Mouse (Mus musculus): ENCODE measurements around the gene Ybx1.
A peak's percentile ranks its signal among the peaks of the same experiment; 100 is the strongest.
"Not testable (repeated sequence)": the region's sequence is repeated elsewhere in the genome, so short reads cannot be mapped to it uniquely, and the experiment has no call there.

The Ybx1 gene

DNA sequence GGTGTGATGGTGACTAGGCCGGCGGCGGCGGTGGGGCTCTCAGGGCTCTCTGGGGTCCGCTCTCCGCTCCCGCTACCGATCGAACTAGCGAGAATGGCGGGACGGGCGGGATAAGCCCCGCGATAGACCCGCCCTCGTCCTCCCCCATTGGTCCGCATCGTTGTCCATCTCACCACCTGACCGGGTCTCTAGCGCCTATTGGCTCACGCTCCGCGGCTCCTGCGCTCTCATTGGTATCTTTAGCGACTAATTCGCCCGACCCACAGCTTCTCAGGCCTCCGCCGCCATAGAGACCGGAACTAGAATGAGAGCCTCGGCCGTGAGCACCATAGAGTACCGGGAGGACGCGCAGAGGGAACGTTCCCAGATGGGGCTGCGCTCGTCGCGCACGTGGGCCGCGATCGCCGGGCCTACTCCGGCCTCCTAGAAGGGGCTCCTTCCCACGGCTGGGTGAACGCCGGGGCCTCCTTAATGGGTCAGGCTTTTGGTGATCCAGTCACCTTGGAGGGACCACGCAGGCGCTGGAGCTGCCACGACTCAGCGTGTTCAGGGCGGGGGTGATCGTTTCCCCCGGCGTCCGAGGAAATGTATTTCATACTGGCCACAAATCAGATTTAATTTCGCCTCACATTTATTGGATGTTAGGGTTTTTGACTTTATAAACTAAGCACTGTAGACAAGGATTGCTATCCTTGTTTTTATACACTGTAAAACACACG, at the start of gene Ybx1:
TSS of gene Ybx1 (minus strand) at position 190 of the 719 bp plus-strand sequence.
- peak; percentile 98 for DNase-seq (ENCODE audit: low read depth, low spot score)

DNA sequence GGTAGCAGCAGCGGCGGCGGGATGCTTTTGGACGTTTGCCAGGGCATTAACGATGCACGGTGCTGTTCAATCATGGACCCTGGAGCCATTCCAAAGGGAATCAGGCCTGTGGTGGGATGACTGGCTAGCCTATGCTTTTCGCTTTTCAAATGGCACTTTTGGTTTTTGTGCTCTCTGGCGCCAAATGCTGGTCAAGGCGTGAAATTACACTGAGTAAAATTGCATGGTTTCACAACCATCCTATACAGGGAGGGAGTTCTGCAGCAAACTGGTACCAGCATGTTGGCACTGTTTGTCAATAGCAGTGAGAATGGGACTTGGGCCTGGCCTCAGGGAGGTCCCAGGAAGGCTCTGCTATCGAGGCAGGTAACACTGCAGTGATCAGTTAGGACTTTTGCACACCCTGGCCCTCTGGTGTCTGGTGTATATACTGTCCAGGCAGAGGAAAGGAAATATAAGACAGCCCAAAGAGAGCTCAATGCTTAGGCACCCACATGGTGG, 44.5 kb upstream of the Ybx1 start:
- DNase-seq (ENCODE audit: low read depth, low spot score): peak; percentile 48

DNA sequence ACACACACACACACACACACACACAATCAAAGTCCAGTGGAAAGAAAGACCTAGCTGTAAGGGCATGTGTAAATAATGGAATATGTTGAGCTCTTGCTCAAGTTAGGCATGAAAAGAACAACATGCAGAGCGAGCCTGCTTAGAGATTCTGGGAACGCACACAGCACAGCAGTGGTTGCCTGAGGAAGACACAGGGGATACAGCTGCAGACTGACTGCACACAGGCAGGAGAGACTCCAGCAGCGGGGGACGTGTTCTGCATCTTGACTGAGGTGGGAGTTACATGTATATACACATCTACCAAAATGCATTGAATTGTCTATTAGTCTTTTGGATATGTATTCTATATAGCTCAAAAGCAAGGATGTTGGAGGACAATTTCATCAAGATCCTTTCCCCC, 44.0 kb upstream of the Ybx1 start:
- no peak for DNase-seq (ENCODE audit: low read depth, low spot score)

DNA sequence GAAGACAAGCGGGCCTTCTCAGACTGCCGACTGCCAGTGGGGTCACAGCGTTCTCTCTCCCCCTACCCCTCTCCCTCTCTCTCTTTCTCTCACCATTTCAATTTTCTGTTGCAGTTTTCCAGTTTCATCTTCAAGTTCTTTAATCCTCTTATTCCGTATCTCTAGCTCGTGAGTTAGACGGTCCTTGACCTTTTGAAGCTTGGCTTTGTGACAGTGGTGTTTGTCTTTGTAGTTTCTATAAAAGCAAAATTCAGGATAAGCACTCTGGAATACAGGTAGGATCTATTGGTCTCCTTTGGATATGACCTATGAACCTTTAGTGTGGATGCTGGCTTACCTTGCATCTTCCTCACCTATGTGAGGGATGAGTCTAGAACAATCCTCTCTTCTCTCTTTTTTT, 39.1 kb upstream of the Ybx1 start:
- no peak for DNase-seq (ENCODE audit: low read depth, low spot score)

DNA sequence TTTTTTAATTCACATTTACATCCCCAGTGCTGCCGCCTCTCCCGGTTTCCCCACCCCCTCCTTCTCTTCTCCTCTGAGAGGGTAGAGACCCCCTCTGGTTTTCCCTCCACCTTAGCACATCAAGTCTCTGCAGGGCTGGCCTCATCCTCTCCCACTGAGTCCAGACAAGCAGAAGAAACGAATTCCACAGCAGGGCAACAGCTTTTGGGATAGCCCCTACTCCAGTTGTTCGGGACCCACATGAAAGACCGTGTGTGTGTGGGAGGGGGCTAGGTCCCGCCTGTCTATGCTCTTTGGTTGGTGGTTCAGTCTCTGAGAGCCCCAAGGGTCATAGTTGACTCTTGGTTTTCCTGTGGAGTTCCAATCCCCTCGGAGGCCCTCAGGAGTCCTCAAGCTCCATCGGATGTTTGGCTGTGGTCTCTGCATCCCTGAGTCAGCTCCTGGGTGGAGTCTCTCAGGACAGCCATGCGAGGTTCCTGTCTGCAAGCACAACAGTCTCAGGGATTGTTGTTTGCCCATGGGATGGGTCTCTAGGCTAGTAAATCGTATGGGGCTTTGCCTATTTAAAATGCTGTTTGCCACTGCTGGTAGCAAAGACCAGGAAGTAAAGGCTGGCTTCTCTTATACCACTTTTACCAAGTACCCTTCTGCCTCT, 26.6 kb upstream of the Ybx1 start:
- peak; percentile 68 for DNase-seq (ENCODE audit: low read depth, low spot score)

DNA sequence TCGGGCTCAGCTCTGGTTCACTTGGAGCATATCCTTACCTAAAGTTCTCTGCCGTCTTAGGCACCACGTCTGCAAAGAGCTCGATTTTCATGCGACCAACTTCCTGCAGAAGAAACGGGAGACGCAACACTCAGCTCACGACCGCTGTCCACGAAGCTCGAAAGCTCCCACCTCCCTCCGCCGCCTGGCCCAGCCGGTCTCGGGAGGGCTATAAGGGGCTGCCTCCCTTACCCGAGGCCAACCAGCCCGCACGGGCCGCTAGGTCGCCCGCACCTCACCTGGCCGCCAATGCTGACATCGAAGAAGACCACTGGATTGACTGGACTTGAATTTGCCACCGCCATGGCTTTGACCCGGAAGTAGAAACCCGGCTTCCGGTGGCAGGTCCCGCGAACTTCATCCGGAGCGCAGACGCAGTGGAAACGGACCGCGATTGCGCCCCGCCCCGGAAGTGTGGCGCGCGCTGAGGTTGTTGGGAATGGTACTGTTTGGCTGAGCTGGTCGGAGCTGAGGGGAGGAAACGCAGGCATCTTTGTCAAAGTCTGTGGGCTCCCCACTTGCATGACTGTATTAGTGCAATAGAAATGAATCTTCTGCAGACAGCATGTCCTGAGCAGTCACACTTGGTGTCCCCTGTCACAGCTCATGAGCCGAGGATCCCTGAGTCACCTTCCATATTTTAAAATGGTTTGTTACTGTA, 25.9 kb upstream of the Ybx1 start, which contains the start of gene Ppih:
TSS of gene Ppih (minus strand) at position 416 of the 700 bp plus-strand sequence.
- peak; percentile 94 for DNase-seq (ENCODE audit: low read depth, low spot score)

DNA sequence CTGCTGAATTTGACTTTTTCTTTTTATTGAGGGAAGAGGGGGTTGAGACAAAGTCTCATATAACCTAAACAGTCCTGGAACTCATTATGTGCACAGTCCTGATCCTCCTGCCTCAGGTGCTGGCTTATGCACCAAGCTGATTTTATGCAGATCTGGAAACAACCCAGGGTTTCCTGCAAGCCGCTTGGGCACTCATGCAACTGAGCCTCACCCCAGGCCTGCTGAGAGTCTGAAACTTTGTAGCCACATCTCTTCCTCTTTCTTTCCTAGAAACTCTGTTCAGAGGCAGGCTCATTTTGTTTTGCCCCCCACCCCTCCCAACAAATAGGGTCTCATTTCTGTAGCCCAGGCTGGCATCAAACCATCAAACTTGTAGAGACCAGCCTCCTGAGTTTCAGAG, 19.4 kb upstream of the Ybx1 start:
- no peak for DNase-seq (ENCODE audit: low read depth, low spot score)

DNA sequence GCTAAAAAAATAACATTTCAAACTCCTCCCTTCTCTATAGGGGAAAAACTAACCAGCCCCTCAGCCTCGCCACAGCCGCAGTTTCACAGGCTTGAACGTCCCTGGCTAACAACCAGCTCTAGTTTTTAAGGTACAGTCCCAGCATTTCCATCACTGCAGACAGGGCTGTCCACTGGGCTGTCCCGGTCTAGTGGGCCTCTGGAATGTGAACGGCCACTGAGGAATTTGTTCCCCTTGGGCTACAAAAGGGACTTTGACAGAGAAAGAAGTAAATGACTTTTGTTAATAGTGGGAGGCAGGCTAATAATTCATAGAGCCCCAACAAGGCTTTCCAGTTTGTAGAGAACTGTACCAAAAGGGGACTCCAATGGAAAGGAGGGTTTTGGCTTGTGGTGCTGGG, 11.0 kb upstream of the Ybx1 start:
- no peak for DNase-seq (ENCODE audit: low read depth, low spot score)

DNA sequence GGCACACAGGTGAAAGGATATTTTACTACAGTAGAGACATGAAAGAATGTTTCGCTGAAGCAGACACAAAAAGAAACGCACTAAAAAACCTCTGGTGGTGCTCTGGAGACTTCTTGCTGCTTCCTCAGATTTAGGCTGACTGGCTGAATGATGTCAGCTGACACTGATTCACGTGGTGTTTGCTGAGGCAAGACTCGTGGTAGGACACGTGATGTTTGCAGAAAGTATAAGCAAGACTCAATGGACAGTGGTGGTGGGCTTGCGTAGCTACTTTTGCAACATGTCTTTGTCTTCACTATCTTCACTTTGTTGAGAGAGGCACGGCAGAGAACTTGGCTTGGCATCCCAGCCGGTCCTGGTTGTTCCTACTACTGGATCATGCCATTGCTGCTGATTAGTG, 8.9 kb upstream of the Ybx1 start:
- no peak for DNase-seq (ENCODE audit: low read depth, low spot score)

DNA sequence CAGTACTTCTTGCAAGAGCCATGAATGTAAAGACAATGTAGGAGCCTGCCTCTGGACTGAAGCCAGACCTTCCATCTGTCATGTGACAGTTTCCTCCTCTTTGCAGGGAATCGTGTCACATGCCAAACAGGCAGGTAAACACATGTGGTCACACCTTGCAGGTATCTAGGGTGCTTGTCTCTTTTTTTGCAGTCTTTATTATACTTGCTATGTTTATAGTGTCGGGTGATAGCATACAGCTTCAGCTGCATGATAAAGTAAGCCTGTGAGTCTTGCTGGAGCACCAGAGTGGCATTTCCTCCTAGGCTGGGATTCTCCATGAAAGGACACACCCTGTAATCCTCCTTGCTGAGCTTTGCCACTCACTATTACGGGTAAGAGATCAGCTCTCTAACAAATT, 7.4 kb upstream of the Ybx1 start:
- no peak for DNase-seq (ENCODE audit: low read depth, low spot score)

DNA sequence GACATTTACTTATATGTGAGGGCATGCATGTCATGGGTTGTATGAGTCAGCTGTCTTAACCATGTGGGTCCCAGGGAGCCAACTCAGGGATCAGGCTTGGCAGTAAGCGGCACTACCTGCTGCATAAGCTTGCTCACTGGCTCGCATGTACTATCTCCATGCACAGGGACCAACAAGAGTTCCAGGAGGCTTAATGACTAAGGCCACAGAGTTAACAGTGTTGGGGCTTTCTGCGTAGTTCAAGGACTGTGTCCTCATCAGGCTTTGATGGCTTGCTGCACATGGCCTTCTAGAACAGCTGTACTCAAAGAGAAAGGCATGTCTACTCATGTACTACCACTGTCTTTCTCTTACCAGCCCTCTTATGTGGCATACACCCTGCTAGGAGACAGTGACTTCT, 6.4 kb upstream of the Ybx1 start:
- DNase-seq (ENCODE audit: low read depth, low spot score): no peak

DNA sequence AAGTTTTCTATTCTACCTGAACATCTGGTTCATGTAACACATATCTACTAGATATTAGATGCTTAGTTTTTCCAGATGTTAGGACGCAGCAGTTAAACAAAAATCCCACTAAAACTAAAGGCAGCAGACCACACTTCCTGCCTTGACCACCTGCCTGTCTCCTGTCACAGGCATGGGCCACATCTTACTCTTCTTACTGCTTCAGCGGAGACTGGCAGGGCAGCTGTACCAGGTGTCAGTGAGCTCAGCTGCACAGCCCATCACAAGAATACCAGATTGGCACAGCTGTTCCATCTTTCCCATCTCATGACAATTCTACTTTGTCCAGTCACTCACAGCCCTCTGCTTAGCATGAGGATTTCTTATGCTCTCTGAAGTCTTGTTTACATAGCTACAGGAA, 3.0 kb upstream of the Ybx1 start:
- DNase-seq (ENCODE audit: low read depth, low spot score): no peak

DNA sequence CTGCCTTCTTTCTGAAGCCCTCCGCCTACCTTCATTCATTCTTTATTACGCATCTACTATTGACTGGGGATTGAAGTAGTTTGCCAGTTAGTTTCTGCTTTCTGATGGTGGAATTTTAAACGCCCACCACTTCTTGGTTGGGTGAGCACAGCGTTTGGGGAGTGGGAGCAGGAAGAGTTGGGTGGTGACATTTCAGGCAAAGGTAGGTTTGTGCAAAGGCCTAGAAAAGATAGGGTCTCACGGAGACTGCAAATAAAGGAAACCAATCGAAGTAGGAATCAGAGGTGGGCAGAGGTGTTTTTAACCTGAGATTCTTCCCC, 690 bp upstream of the Ybx1 start:
- DNase-seq (ENCODE audit: low read depth, low spot score): no peak

DNA sequence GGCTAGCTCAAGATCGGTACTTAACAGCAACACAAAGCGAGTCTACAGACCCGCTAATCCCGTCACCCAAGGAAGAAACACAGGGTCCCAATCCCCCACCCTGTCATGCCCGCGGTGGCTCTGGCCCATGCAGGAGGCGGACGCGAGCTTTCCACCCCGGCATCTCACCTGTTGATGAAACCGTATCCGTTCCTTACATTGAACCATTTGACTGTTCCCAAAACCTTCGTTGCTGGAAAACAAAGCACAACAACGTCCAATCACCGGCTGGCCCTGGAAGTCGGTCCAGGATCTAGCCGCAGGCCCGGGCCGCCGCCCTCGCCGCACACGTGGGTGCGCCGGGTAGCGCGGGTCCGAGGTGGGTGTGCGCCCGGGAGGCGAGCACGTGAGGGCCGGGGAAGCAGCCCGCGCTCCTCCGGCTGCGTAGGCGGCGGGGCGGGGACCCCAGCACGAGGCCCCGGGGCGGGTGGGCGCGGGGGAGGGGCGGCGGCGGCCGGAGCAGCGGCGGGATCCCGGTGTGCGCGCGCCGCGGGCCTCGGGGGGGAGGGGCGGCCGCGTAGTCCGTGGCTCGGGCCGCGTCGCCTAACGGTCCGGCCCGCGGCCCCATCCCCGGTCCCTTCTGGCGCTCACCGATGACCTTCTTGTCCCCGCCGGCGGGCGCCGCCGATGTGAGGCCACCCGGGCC, 688 bp downstream of the Ybx1 start:
- peak; percentile 40 for DNase-seq (ENCODE audit: low read depth, low spot score)

DNA sequence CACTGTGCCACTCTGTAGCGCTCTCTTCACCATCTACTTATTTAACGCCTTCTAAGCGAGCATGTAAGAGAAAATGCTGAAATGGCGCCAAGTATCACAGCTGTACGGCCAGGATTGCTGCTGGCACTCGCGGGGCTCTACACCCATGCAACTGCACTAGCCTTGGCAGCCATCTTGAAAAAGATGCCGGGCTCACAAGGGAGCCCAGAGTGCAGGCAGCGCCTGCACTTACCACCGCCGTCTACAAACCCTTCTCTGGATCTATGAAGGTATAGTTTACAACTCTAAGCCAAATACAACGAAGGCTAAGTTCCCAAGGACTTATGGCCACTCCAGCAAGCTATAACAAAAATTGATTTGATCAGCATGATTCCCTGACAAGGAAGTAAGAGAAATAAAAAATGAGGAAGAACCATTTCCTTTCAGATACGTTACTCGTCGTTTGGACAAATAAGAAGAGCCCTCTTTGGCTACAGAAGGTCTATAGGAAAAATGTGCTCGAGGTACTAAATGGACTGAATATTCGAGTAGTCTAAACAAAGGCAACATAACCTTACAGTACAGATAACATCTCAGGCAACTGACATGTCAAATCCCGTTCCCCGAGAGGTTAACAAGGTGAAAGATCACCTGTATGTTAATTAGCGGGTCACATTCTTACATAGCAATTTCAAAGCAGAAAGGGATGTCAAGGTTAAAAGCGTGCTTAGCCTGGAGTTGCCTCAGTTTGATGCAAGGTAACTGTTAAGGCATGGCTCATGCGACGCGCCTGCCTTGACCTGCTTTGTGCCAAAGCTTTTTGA, 1.4 kb downstream of the Ybx1 start:
- peak; percentile 76 for DNase-seq (ENCODE audit: low read depth, low spot score)

DNA sequence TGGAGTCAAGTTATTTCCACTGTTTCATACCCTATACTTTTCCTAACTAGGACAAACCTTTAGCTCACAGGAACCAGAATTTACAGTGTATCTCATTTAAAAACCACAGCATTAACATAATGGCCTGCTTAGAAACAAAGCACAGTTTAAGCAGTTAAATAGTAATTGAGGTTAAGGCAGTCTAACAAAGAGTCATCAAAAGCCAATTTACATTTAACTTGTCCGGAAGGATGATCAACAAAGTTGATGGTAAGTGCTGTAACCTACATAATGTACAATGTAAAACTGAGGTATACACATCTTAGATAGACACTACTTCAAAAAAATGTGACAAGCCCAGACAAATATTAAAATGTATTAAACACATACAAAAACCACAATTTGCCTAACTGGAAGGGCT, 2.5 kb downstream of the Ybx1 start:
- DNase-seq (ENCODE audit: low read depth, low spot score): no peak

DNA sequence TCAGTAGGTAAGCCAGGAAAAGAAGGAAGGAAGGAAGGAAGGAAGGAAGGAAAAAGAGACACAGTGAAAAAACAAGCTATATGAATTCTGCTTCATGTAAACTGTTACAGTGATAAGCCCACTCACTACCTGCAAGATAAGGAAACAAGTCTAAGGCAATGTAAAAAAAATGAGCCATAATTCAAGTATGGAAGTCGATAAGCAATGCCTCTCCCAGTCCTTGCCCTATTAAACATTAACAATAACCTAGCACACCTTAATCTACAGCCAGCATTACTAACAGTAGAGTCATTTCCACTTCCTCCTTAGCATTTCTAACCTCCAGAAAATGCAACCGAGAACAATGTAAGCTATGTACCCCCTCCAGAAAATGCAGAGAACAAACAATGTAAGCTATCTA, 9.1 kb downstream of the Ybx1 start:
- no peak for DNase-seq (ENCODE audit: low read depth, low spot score)

DNA sequence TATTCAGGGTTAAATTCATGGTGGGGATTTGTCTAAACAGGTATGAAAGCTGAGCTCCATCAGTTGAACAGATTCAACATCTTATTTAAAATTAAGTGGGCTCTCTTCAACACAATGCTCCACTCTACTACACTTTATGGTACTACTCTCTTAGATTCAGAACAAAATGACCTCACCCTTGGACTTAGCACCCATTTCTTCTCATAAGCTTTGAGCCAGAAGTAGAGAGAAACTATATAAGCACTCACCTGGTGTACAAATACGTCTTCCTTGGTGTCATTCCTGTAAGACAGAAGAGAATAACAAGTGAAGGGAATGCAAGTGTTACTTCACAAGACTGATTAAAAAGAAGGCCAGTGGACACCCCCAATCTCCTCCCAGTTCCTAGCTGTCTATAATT, 9.5 kb downstream of the Ybx1 start:
- DNase-seq (ENCODE audit: low read depth, low spot score): no peak

DNA sequence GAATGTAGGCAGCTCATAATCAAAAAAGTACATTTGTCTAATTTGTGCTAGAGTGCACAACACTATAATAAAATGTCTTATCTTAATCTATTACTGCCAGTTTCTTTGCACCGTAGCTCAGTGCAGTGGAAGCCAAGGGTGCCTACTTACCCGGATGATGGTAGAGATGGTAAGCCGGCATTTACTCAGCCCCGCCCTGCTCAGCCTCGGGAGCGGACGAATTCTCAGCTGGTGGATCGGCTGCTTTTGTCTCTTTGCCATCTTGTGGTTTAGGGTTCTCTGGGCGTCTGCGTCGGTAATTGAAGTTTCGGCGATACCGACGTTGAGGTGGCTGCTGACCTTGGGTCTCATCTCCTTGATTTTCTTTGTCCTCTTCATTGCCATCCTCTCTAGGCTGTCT, 15.6 kb downstream of the Ybx1 start:
- DNase-seq (ENCODE audit: low read depth, low spot score): not testable (repeated sequence)

DNA sequence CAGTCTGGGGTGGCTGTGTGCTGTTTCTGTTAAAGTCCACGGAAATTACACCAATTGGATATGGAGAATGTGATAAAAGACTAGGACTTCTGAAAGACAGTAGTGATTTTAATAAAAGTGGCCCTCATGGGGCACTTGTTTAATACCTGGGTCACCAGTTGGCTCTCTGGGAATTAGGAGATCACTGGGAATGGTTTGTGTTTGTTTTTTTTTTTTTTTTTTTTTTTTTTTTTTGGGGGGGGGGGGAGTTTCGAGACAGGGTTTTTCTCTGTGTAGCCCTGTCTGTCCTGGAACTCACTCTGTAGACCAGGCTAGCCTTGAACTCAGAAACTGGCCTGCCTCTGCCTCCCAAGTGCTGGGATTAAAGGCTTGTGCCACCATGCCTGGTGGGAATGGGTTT, 18.7 kb downstream of the Ybx1 start:
- DNase-seq (ENCODE audit: low read depth, low spot score): no peak

DNA sequence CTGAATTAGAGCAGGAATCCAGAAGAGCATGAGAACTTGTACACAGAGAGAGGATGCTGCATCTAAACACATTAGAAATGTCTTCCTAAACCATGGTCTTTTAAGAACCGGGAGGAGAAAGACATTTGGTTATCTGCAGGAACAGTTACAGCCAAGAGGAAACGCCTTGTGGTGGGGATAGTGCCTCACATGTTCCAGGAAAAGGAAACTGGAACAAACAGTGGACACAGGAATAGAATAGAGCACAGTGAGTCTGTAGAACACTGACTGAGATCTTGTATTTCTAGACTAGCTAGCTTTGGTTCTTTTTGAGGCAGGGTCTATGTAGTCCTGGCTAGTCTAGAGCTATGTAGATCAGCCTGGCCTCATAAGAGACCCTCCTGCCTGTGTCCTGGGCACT, 19.2 kb downstream of the Ybx1 start:
- DNase-seq (ENCODE audit: low read depth, low spot score): peak; percentile 18

Data from 3T3-L1 (cell line).